Mouse (Mus musculus) forebrain, postnatal 0 days (tissue): ENCODE measurements around the gene Clca3a2. TPM values are rescaled to one million over a fixed set of nuclear protein-coding genes. Genes with fewer than 3 reads are reported as not detected.
"Not testable (repeated sequence)": the region's sequence is repeated elsewhere in the genome, so short reads cannot be mapped to it uniquely, and the experiment has no call there.

ENCODE experiments used
- ATAC-seq: fragments of 200-750 bp; cut with Nextera tagmentation; 2 replicates; pipeline ENCODE4 v1.8.0; 2017; ENCODE audit warnings: mild to moderate bottlenecking, moderate library complexity
- DNase-seq: peaks from one replicate; pipeline ENCODE4 v3.0.0-alpha.2; 2015
- H3K27ac ChIP-seq: fragments of 300-500 bp; sonication (generic); 2 replicates; pipeline ENCODE4 v1.5.1; 2014; ENCODE audit warnings: low read depth, mild to moderate bottlenecking, antibody characterized with exemption, low read length, moderate library complexity, mixed read lengths
- H3K27me3 ChIP-seq: fragments of 300-500 bp; sonication (generic); 2 replicates; pipeline ENCODE4 v1.6.1; 2014; ENCODE audit warnings: mild to moderate bottlenecking, low read length, mixed read lengths; ENCODE audit not compliant: insufficient read depth
- H3K36me3 ChIP-seq: fragments of 300-500 bp; sonication (generic); 2 replicates; pipeline ENCODE4 v1.6.1; 2014; ENCODE audit warnings: mild to moderate bottlenecking, moderate library complexity; ENCODE audit not compliant: insufficient read depth
- H3K4me1 ChIP-seq: fragments of 300-500 bp; sonication (generic); 2 replicates; pipeline ENCODE4 v1.6.1; 2014; ENCODE audit warnings: antibody characterized with exemption; ENCODE audit not compliant: insufficient read depth
- H3K4me2 ChIP-seq: fragments of 300-500 bp; sonication (generic); 2 replicates; pipeline ENCODE4 v1.6.1; 2014; ENCODE audit warnings: low read depth, mild to moderate bottlenecking, moderate library complexity
- H3K4me3 ChIP-seq: fragments of 300-500 bp; sonication (generic); 2 replicates; pipeline ENCODE4 v1.5.1; 2014; ENCODE audit warnings: low read depth, low read length, mixed read lengths
- H3K9ac ChIP-seq: fragments of 300-500 bp; sonication (generic); 2 replicates; pipeline ENCODE4 v1.6.1; 2014; ENCODE audit warnings: mild to moderate bottlenecking
- H3K9me3 ChIP-seq: fragments of 300-500 bp; sonication (generic); 2 replicates; pipeline ENCODE4 v1.6.1; 2016; ENCODE audit warnings: low read length
- CTCF ChIP-seq: sonication (generic); IDR thresholded peaks from 2 replicates; pipeline ENCODE4 v1.5.1; 2016; ENCODE audit warnings: antibody characterized with exemption, control low read depth, low read depth
- WGBS: fragments of 180-500 bp; shearing (Covaris S2); extraction: QIAGEN DNeasy Blood & Tissue Kit; methylation state at CpG from one replicate; pipeline ENCODE4 v1.1.7; 2014; 5-methylcytosine and 5-hydroxymethylcytosine counted together
- polyA plus RNA-seq: library from polyadenylated mRNA; unstranded; fragments of >200 nt; fragmentation: Nextera tagmentation; extraction: Ambion mirVana; gene quantifications from 2 replicates; pipeline ENCODE4 v1.2.1, GENCODE M21; 2015
- total RNA-seq: library from RNA; depleted of rRNA; stranded (reverse); fragments of >200 nt; gene quantifications from 2 replicates; pipeline ENCODE4 v1.2.3, GENCODE M21; 2014; rRNA removed

Gene Clca3a2
- total and polyA plus RNA-seq, 2 experiments from 2014 or later = 0.33 to 0.42 TPM

GRCm38 (mm10) chr3:144760592-144761309 is 58.5 kb downstream of the Clca3a2 start, which contains the start of gene Clca3a1:
TSS of gene Clca3a1 (minus strand) at chr3:144760977.
- Histone ChIP-seq H3K4me2 (no peak within 1 kb of the TSS), H3K27me3 (no peaks in the 10 kb centered on the region), H3K27ac (no peak within 1 kb of the TSS), H3K4me1 (no peaks in the 10 kb centered on the region), H3K9me3 (no peaks in the 10 kb centered on the region), H3K9ac (no peak within 1 kb of the TSS), H3K4me3 (no peak within 1 kb of the TSS), H3K36me3 (no peaks in the 10 kb centered on the region)
- DNase-seq = no peak
- ATAC-seq = no peak
- no peak for TF ChIP-seq CTCF
- WGBS = 82% methylated on average over 9 of the region's 11 CpGs

- no peak overlapping the region for H3K4me3 ChIP-seq
- H3K36me3 ChIP-seq = no peaks in the 10 kb centered on the region
- ATAC-seq = no peak
- H3K4me2 ChIP-seq = no peak overlapping the region
- no peak overlapping the region for H3K9ac ChIP-seq
- WGBS = 87% methylated on average over 3 of the region's 3 CpGs
- H3K4me1 ChIP-seq = no peaks in the 10 kb centered on the region
- H3K9me3 ChIP-seq = no peaks in the 10 kb centered on the region
- TF ChIP-seq CTCF = no peak
- H3K27me3 ChIP-seq = no peaks in the 10 kb centered on the region
- no peak overlapping the region for H3K27ac ChIP-seq
- no peak for DNase-seq
Observed at GRCm38 (mm10) chr3:144759719-144760118, 59.6 kb downstream of the Clca3a2 start.

GRCm38 (mm10) chr3:144756103-144756502 is 63.2 kb downstream of the Clca3a2 start:
- not testable (repeated sequence) for H3K4me1 ChIP-seq, H3K4me3 ChIP-seq, H3K27me3 ChIP-seq, DNase-seq, H3K9ac ChIP-seq, H3K4me2 ChIP-seq, H3K27ac ChIP-seq, H3K36me3 ChIP-seq, H3K9me3 ChIP-seq
- whole genome bisulfite sequencing = 33% methylated on average over 8 of the region's 8 CpGs
- ATAC-seq = peak; percentile 54

- DNase-seq = no peak
- no peak overlapping the region for H3K27ac ChIP-seq
- H3K4me1 ChIP-seq = no peaks in the 10 kb centered on the region
- H3K9me3 ChIP-seq = no peaks in the 10 kb centered on the region
- no peak overlapping the region for H3K9ac ChIP-seq
- H3K4me2 ChIP-seq = no peak overlapping the region
- H3K36me3 ChIP-seq = no peaks in the 10 kb centered on the region
- TF ChIP-seq CTCF = peak; percentile 50
- no peak for ATAC-seq
- no peak overlapping the region for H3K4me3 ChIP-seq
- H3K27me3 ChIP-seq = no peaks in the 10 kb centered on the region
- 0% methylated on average over 2 of the region's 2 CpGs for WGBS
Observed at GRCm38 (mm10) chr3:144753120-144753519, 66.2 kb downstream of the Clca3a2 start.

GRCm38 (mm10) chr3:144749062-144749963 is 70.0 kb downstream of the Clca3a2 start:
- H3K9ac ChIP-seq, H3K9me3 ChIP-seq, DNase-seq, H3K4me3 ChIP-seq, H3K27ac ChIP-seq, H3K27me3 ChIP-seq, H3K4me1 ChIP-seq, H3K36me3 ChIP-seq: not testable (repeated sequence)
- 22% methylated on average over 18 of the region's 21 CpGs for WGBS
- peak; percentile 87 for ATAC-seq
- peak overlapping the region; percentile 27 for H3K4me2 ChIP-seq

- WGBS = 2% methylated on average over 3 of the region's 3 CpGs
Observed at GRCm38 (mm10) chr3:144747706-144748105, 71.6 kb downstream of the Clca3a2 start.

More at GRCm38 (mm10) chr3:144747706-144748105, 71.6 kb downstream of the Clca3a2 start:
- not testable (repeated sequence) for H3K36me3 ChIP-seq, H3K4me3 ChIP-seq, H3K27me3 ChIP-seq, H3K27ac ChIP-seq, H3K9ac ChIP-seq, DNase-seq, H3K4me1 ChIP-seq, H3K4me2 ChIP-seq, H3K9me3 ChIP-seq
- peak; percentile 81 for ATAC-seq

Other genes starting within 250 kb of the Clca3a2 start
- gene Hs2st1, start 249.3 kb downstream of the Clca3a2 start, total RNA-seq = 47.1 and 57.7 TPM in 2 replicates
- gene Hs2st1, start 249.3 kb downstream of the Clca3a2 start, polyA plus RNA-seq = 9.9 and 14.1 TPM in 2 replicates
- gene Selenof, start 249.2 kb downstream of the Clca3a2 start, total RNA-seq = 347 and 486 TPM in 2 replicates
- 660 and 719 TPM in 2 replicates for gene Selenof, start 249.2 kb downstream of the Clca3a2 start, polyA plus RNA-seq
- gene Sh3glb1, start 99.2 kb downstream of the Clca3a2 start, total RNA-seq = 103 and 118 TPM in 2 replicates
- 104 and 128 TPM in 2 replicates for gene Sh3glb1, start 99.2 kb downstream of the Clca3a2 start, polyA plus RNA-seq
- 0.92 and 1.2 TPM in 2 replicates for gene Clca3a1, start 58.5 kb downstream of the Clca3a2 start, total RNA-seq
- 0.93 and 1.4 TPM in 2 replicates for gene Clca3a1, start 58.5 kb downstream of the Clca3a2 start, polyA plus RNA-seq
- gene Clca3b, start 29.9 kb upstream of the Clca3a2 start, total RNA-seq = not detected in 2 replicates
- not detected in 2 replicates for gene Clca3b, start 29.9 kb upstream of the Clca3a2 start, polyA plus RNA-seq
- gene Clca4b, start 113.0 kb upstream of the Clca3a2 start, total RNA-seq = not detected in 2 replicates
- not detected in 2 replicates for gene Clca4b, start 113.0 kb upstream of the Clca3a2 start, polyA plus RNA-seq
- gene Clca4a, start 155.6 kb upstream of the Clca3a2 start, total RNA-seq = not detected in 2 replicates
- gene Clca4a, start 155.6 kb upstream of the Clca3a2 start, polyA plus RNA-seq = not detected in 2 replicates
- gene Clca1, start 213.3 kb upstream of the Clca3a2 start, total RNA-seq = not detected in 2 replicates
- gene Clca1, start 213.3 kb upstream of the Clca3a2 start, polyA plus RNA-seq = not detected in 2 replicates